Mouse (Mus musculus): ENCODE measurements around the gene Fam50b. TPM values are rescaled to one million over a fixed set of nuclear protein-coding genes. Genes with fewer than 3 reads are reported as not detected.

The Fam50b gene
- polyA plus RNA-seq, 1 experiment = not detected

DNA sequence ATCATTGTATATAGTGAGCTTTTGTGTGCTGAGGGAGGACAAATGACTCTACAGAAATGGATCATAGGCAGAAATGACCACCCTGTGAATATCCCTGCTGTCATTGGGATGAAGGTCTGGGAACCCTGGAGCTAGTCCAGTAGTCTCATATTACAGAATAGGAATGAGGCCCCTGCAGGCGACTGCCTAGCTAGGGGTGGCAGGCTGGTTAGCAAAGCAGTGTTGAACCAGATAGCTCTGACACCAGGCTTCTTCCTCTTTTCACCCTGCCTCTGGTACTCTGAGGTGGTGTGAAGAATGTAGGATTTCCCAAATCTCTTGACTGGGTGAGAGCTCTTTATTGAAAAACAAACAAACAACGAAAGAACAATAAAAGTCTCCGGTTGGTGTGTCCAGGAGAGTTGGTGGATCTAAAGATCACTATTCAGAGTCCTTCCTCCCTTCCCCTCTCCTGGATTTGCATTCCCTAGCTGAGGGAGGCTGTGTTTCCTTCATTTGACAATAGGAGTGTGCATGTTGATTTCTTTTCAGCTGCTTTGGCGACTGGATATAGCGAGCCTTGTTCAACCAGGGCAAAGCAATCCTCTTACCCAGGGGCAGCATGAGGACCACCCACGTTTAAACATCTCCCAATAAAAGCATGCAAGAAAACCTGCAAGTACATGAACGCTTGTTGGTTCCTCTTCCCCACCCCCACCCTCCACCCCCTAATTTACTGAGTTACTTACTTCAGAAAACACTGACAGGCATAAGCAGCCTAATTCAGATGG is 26.1 kb downstream of the Fam50b start:
- H3K4me3 ChIP-seq (ENCODE audit: insufficient read depth, low read length) = no peak overlapping the region
- no peak overlapping the region for H3K27ac ChIP-seq (ENCODE audit: insufficient read depth, low read depth, low read length)
- TF ChIP-seq CTCF (IDR thresholded peaks at IDR 0.05; ENCODE audit: low read depth, low read length) (no peak), POLR2A (IDR thresholded peaks at IDR 0.05; ENCODE audit: borderline replicate concordance, low read depth, low read length) (no peak)
- peaks cover 16% of the 10 kb centered on the region for H3K4me1 ChIP-seq (ENCODE audit: control insufficient read depth, insufficient read depth, low read length)

DNA sequence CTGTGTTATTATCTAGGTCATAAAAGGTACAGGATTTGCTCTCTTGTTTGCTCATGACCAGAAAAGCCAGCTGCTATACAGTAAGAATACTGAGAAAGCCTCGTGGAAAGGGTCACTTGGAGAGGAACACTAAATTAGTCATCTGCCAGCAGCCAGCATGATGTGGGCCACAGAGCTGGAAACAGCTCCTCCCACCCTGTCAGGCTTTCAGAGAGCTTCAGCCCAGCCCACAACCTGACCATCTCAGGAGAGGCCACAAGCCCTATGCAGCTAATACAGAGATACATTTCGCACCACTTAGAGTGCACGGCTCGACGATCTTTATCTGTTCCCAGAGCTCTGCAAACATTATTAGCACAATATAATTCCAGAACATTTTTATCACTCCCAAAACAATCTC is 27.5 kb downstream of the Fam50b start:
- TF ChIP-seq POLR2A (IDR thresholded peaks at IDR 0.05; ENCODE audit: borderline replicate concordance, low read depth, low read length) (no peak), CTCF (IDR thresholded peaks at IDR 0.05; ENCODE audit: low read depth, low read length) (no peak)
- H3K4me1 ChIP-seq (ENCODE audit: control insufficient read depth, insufficient read depth, low read length) = peaks cover 22% of the 10 kb centered on the region
- no peak overlapping the region for H3K27ac ChIP-seq (ENCODE audit: insufficient read depth, low read depth, low read length)
- H3K4me3 ChIP-seq (ENCODE audit: insufficient read depth, low read length) = no peak overlapping the region

DNA sequence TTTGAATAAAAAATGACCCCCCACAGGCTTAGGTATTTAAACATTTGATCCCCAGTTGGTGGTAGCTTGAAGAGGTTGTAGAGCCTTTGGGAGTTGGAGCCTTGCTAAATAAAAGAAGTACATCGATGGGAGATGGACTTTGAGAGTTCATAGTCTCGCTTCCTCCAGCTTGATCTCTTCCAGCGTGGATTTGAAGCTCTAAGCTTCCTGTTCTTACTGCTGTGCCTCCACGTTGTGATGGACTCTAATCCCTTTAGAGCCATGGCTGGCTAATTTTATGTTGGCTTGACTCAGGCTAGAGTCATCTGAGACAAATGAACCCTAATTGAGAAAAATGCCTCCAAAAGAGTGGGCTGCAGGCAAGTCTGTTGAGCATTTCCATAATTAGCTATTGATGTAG is 28.2 kb downstream of the Fam50b start:
- Histone ChIP-seq H3K4me3 (ENCODE audit: insufficient read depth, low read length) (no peak overlapping the region), H3K4me1 (ENCODE audit: control insufficient read depth, insufficient read depth, low read length) (peaks cover 24% of the 10 kb centered on the region)
- no peak for TF ChIP-seq CTCF (IDR thresholded peaks at IDR 0.05; ENCODE audit: low read depth, low read length)
- no peak for TF ChIP-seq POLR2A (IDR thresholded peaks at IDR 0.05; ENCODE audit: borderline replicate concordance, low read depth, low read length)

DNA sequence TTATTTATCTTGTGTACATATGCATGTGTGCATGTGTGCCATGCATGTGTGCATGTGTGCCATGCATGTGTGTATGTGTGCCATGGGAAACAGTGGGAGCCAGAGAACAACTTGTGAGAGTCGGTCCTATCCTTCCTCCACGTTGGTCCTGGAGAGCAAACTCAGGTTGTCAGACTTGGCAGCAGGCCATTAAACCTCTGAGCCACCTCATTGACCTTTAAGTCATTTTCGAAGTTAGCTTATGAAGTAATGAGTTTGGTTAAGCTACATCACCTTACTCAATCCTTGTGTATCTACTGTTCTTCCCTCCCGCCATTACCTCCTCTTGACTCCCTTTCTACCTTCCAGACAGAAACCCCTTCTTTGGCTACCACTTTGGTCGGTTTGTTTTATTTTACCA is 30.6 kb downstream of the Fam50b start:
- Histone ChIP-seq H3K4me1 (ENCODE audit: control insufficient read depth, insufficient read depth, low read length) (peaks cover 21% of the 10 kb centered on the region), H3K4me3 (ENCODE audit: insufficient read depth, low read length) (no peak overlapping the region), H3K27ac (ENCODE audit: insufficient read depth, low read depth, low read length) (no peak overlapping the region)
- TF ChIP-seq CTCF (IDR thresholded peaks at IDR 0.05; ENCODE audit: low read depth, low read length) = no peak

More for the DNA sequence above, 28.2 kb downstream of the Fam50b start:
- no peak overlapping the region for H3K27ac ChIP-seq (ENCODE audit: insufficient read depth, low read depth, low read length)

DNA sequence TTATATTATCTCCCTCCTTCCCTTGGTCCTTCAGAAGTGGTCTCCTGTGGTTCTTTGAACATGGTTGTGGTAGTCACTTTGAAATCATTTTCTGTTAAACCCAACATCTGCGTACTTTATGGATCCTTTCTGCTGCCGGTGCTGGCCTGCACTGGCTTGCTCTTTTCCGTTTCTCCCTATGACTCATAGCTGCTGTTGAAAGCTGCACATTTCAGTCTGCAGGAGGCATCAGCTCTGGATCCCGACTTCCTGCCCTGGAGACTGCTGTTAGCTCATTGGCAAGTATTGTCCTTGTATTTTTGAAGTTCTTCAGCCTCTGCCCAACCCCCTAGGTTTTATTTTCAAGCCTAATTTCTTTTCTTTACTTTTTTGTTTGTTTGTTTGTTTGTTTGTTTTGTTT is 31.9 kb downstream of the Fam50b start:
- Histone ChIP-seq H3K4me1 (ENCODE audit: control insufficient read depth, insufficient read depth, low read length) (peaks cover 15% of the 10 kb centered on the region), H3K27ac (ENCODE audit: insufficient read depth, low read depth, low read length) (0 out of 2 replicates have a peak overlapping the region, but pooled peaks have one; percentile 24), H3K4me3 (ENCODE audit: insufficient read depth, low read length) (no peak overlapping the region)
- no peak for TF ChIP-seq CTCF (IDR thresholded peaks at IDR 0.05; ENCODE audit: low read depth, low read length)
- no peak for TF ChIP-seq POLR2A (IDR thresholded peaks at IDR 0.05; ENCODE audit: borderline replicate concordance, low read depth, low read length)

DNA sequence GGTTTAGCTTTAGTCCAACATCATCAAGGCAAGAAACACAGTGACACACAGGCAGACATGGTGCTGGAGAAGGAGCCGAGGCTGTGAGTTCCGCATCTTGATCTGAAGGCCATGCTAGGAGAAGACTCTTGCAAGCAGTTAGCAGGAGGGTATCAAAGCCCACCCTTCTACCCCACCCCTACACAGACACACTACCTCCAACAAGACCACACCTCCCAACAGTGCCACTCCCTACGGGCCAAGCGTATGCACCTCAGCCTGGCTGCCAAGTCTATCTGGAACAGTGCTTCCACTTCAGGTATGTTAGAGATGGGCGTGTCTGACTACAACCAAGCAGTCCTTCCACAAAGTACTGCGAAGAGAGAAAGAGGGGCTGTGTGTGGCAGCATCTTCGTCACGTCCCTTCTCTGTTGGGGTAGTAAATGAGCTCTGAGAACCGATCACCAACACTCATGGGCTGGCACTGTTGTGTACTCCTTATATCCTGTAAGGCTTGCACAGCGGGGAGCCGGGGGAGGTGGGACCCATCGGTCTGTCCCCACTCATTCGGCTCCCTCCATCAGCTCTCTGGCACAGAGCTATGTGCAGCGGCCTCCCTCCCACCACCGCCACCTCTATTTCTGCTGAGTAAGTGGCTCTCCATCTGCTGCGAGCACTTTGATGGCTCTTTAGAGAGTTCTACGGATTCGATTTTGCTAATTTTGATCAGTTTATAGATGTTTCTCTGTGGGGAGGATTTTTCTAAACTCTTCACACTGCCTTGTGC is 33.1 kb downstream of the Fam50b start:
- Histone ChIP-seq H3K4me3 (ENCODE audit: insufficient read depth, low read length) (no peak overlapping the region), H3K4me1 (ENCODE audit: control insufficient read depth, insufficient read depth, low read length) (peaks cover 12% of the 10 kb centered on the region; the same call in 1 of the 2 replicates), H3K27ac (ENCODE audit: insufficient read depth, low read depth, low read length) (no peak overlapping the region)
- TF ChIP-seq POLR2A (IDR thresholded peaks at IDR 0.05; ENCODE audit: borderline replicate concordance, low read depth, low read length) (no peak), CTCF (IDR thresholded peaks at IDR 0.05; ENCODE audit: low read depth, low read length) (no peak)

DNA sequence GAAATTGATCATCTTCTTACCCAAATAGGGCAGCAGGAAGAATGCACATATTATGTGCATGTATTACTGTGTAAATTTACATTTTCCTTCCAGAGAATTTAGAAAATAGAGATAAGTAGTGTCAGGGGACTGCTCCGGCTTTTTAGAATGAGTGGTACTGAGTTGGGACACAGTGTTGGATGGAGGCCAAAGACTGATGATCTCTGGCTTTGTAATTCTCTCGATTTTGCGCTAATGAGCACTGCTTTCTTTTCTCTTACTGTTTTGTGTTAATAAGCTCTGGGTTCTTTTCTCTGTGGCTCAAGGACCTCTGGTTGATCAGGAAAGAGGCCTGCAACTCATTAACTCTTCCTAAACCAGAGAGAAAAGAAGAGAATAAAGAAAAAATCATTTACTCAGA is 42.1 kb downstream of the Fam50b start:
- no peak for TF ChIP-seq CTCF (IDR thresholded peaks at IDR 0.05; ENCODE audit: low read depth, low read length)
- TF ChIP-seq POLR2A (IDR thresholded peaks at IDR 0.05; ENCODE audit: borderline replicate concordance, low read depth, low read length) = no peak
- Histone ChIP-seq H3K4me3 (ENCODE audit: insufficient read depth, low read length) (no peak overlapping the region), H3K4me1 (ENCODE audit: control insufficient read depth, insufficient read depth, low read length) (0 out of 2 replicates have a peak, but pooled peaks cover 2% of the 10 kb centered on the region), H3K27ac (ENCODE audit: insufficient read depth, low read depth, low read length) (no peak overlapping the region)

DNA sequence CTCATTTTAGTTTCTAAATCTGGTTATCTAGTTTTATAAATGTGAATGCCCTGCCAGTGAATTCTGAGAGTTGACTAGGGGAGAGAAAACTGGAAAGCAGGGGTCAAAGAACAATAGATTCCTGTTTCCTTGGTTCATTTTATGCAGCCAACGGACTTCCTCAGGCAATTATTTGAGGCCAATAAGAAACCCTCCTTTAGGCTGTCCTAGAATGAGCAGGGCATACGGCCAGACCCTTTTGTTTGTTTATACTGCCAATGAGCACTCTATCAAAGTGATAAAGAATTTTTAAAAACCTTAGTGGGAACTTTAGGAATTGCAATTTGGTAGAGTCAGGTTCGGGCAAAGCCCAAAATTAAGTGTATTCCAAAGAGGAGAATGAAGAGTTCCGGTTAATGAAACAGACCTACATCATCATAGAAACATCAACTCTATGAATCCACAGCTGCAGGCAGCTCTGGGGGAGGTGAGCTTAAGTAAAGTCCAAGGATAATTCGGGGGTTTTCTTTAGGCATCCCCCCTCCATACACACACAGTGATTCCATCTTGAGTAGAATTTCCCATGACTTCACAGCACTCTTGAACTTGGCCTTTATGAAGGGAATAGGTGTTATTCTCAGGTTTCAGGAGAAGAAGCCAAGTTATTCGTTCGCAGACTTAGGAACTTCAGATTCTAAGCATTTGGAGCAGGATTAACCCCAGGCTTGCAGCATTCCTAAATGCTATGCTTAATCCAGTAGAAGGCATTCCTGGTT is 46.4 kb downstream of the Fam50b start:
- Histone ChIP-seq H3K4me1 (ENCODE audit: control insufficient read depth, insufficient read depth, low read length) (peaks cover 9% of the 10 kb centered on the region), H3K4me3 (ENCODE audit: insufficient read depth, low read length) (no peak overlapping the region), H3K27ac (ENCODE audit: insufficient read depth, low read depth, low read length) (no peak overlapping the region)
- TF ChIP-seq CTCF (IDR thresholded peaks at IDR 0.05; ENCODE audit: low read depth, low read length) (no peak), POLR2A (IDR thresholded peaks at IDR 0.05; ENCODE audit: borderline replicate concordance, low read depth, low read length) (no peak)

DNA sequence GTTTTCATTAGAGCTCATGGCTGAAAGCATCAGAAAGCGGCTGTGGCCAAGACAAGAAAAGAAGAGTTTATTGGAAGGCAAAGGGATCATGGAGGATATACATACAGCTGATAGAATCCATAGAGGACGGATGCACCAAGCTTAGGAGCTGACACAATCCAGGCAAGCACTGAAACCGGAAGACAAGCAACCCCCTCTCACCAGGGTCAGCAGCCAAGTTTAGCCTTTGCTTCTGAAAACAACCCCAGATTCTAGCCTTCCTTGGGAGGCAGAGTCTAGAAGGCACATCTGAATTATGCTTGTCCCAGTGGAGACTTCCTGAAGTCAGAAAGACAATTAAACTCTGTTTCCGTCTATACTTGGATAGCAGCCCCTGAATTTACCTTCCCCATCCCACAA is 47.0 kb downstream of the Fam50b start:
- TF ChIP-seq CTCF (IDR thresholded peaks at IDR 0.05; ENCODE audit: low read depth, low read length) (no peak), POLR2A (IDR thresholded peaks at IDR 0.05; ENCODE audit: borderline replicate concordance, low read depth, low read length) (no peak)
- peaks cover 9% of the 10 kb centered on the region for H3K4me1 ChIP-seq (ENCODE audit: control insufficient read depth, insufficient read depth, low read length)
- no peak overlapping the region for H3K4me3 ChIP-seq (ENCODE audit: insufficient read depth, low read length)
- H3K27ac ChIP-seq (ENCODE audit: insufficient read depth, low read depth, low read length) = no peak overlapping the region
